ENCODE assay signal across 8 mouse cellular contexts in the genomic region with DNA sequence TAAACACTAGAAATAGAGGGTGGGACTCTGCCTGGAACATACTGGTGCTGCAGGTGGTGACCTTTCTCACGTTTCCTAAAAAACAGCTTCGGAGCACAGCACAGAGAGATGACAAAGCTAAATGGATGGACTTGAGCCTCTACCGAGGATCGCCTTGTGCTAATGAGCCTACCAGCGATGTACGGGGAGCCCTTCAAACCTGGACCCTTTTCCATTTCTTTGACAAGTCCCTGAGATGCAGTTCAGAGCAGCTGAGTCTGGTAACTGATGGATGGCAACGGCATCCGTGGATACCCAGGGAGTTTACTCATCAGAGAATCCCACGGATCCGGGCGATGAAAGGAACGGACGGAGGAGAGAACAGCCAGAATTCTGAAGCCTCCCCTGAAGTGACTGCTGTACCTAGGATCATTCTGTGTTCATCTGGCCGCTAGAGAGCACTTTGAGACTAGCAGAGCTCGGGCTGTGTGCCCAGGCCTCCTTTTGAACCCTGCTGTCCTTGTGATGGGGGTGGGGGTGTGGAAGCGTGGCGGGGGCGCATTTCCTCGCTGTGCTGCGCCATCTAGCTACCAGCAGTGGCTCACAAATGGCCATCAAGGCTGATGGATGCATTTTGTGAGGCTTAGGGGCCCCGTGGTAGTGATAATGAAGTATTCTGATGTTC. TPM values are rescaled to one million over a fixed set of nuclear protein-coding genes. Genes with fewer than 3 reads are reported as not detected.
DNase-seq lines count a peak whose midpoint lies in the region; ATAC-seq and TF ChIP-seq lines count a peak whose summit lies in the region.

No protein-coding gene starts in this region.

- peaks cover 9% of the 10 kb centered on the region for H3K27me3 ChIP-seq in Patski
- no peaks in the 10 kb centered on the region for H3K27me3 ChIP-seq in liver, embryonic 13.5 days

- no peak for ATAC-seq in Patski
- ATAC-seq in liver, embryonic 13.5 days (ENCODE audit: low read depth): peak; percentile 43; the same call in 1 of the 2 replicates

- no peaks in the 10 kb centered on the region for H3K9me3 ChIP-seq in liver, embryonic 13.5 days (replicated peaks)

- no peak overlapping the region for H3K4me3 ChIP-seq in liver, embryonic 13.5 days (replicated peaks)

- 20% methylated on average over 21 of the region's 21 CpGs for WGBS in liver, embryonic 13.5 days (ENCODE audit: insufficient replicate concordance)

- POLR2A ChIA-PET in Patski (lab: Charles Lee): interaction anchor here (0.7 kb wide), 1 partner anchor 120 kb away, joined by 5 read pairs; no protein-coding TSS in a partner anchor

- H3K4me2 ChIP-seq in liver, embryonic 13.5 days: 0 out of 2 replicates have a peak overlapping the region, but pooled peaks have one; percentile 21

- H3K9ac ChIP-seq in liver, embryonic 13.5 days: no peak overlapping the region

- no peaks in the 10 kb centered on the region for H3K36me3 ChIP-seq in liver, embryonic 13.5 days

- CTCF ChIA-PET in Patski (lab: Charles Lee): interaction anchor here (1.8 kb wide), 1 partner anchor 17 kb away, joined by 5 read pairs; no protein-coding TSS in a partner anchor

- H3K27ac ChIP-seq in liver, embryonic 13.5 days: no peak overlapping the region

- intact Hi-C loops in heart, postnatal 25 days (cut with DNase I): no loop called here

- no peaks in the 10 kb centered on the region for H3K4me1 ChIP-seq in liver, embryonic 13.5 days (replicated peaks)

- peak; percentile 46 for TF ChIP-seq CTCF in Patski (IDR thresholded peaks at IDR 0.05)

- in situ Hi-C loops in Patski (cut with MboI; ENCODE audit: low pct_unique_long_range_greater_than_20kb): no loop called here

- DNase-seq in Patski (ENCODE audit: low read depth, low spot score): no peak
- peak; percentile 73 for DNase-seq in cerebellum, adult 9-10 months
- DNase-seq in forelimb bud, embryonic 11.5 days (ENCODE audit: low read depth, low spot score): peak; percentile 65
- peak; percentile 7 for DNase-seq in heart, postnatal 25 days (ENCODE audit: low spot score)
- peak; percentile 78 for DNase-seq in layer of hippocampus, adult 11-12 months (ENCODE audit: low spot score)
- no peak for DNase-seq in liver, embryonic 13.5 days
- DNase-seq in ovary, adult 18-20 months (ENCODE audit: low spot score): peak; percentile 74
- no peak for DNase-seq in natural killer cell, adult 2 months (ENCODE audit: low spot score in 2 of 2)

RNA-seq across cellular contexts. Expression of gene Dctd, which starts 1.6 kb away (rescaled TPM):
- polyA plus RNA-seq in Patski (2021): 5.0 TPM
- 1 to 10 TPM; 1.7 to 1.8 TPM for total RNA-seq in heart, postnatal 25 days (2021)
- 9.5 and 14.2 TPM in 2 replicates for polyA plus RNA-seq in liver, embryonic 13.5 days (2015; fragmentation: Nextera tagmentation; extraction: Ambion mirVana)

Comparison
In these comparisons a context has a peak if more than half of its experiments do, and no peak if none do; other contexts are left out.
1. DNase-seq: peak in cerebellum, adult 9-10 months (single experiment), forelimb bud, embryonic 11.5 days (single experiment), heart, postnatal 25 days (single experiment), layer of hippocampus, adult 11-12 months (single experiment) and ovary, adult 18-20 months (single experiment); none in Patski (single experiment), liver, embryonic 13.5 days (single experiment) and natural killer cell, adult 2 months (0 of 2).